Mouse (Mus musculus) E14TG2a.4 (cell line): ENCODE data around the gene Gucy1b2.

Source experiments
- H3K27me3 ChIP-seq: 2 replicates; pipeline ENCODE4 v1.6.1; 2014; ENCODE audit warnings: low read length, control low read depth; ENCODE audit not compliant: insufficient read depth
- H3K36me3 ChIP-seq: 2 replicates; pipeline ENCODE4 v1.6.1; 2014; ENCODE audit warnings: low read length, control low read depth; ENCODE audit not compliant: insufficient read depth
- H3K4me1 ChIP-seq: replicated peaks from 2 replicates; pipeline ENCODE4 v1.6.1; 2014; ENCODE audit warnings: low read depth, low read length, control low read depth
- H3K4me3 ChIP-seq: replicated peaks from 2 replicates; pipeline ENCODE4 v1.5.1; 2014; ENCODE audit warnings: mild to moderate bottlenecking, low read length
- H3K9me3 ChIP-seq: 2 replicates; pipeline ENCODE4 v1.6.1; 2014; ENCODE audit warnings: low read length, control low read depth
- CTCF ChIP-seq: conservative IDR thresholded peaks from 2 replicates; pipeline ENCODE4 v1.5.1; 2014; ENCODE audit warnings: low read length
- NANOG ChIP-seq: IDR thresholded peaks from 2 replicates; pipeline ENCODE4 v1.6.1; 2014; ENCODE audit warnings: borderline replicate concordance, low read length, mixed read lengths
- POU5F1 ChIP-seq: IDR thresholded peaks from 2 replicates; pipeline ENCODE4 v1.6.1; 2014; ENCODE audit warnings: low read length, borderline replicate concordance

Gene Gucy1b2

DNA sequence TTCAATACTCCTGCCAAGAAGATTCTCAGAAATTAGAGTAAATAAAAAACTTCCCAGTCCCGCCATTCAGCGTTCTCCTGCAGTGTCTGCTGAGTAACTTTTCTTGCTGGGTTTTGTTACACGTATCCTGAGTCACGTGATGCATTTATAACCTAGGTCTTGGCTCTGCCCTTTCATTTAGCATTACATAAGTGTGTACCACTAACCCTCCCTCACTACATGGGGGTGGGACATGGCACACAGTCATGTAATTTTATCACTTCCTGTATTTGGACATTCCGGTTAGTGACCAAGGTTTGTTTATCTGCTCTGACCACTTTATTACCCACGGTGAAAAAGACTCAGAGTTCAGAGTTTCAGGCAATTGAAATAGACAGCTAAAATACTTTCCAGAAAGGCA lies 85.3 kb downstream of the Gucy1b2 start:
- Histone ChIP-seq H3K36me3 (peaks cover 72% of the 10 kb centered on the region), H3K27me3 (no peaks in the 10 kb centered on the region), H3K4me3 (no peak overlapping the region), H3K4me1 (no peaks in the 10 kb centered on the region), H3K9me3 (no peaks in the 10 kb centered on the region)
- TF ChIP-seq NANOG: no peak
- no peak for TF ChIP-seq POU5F1
- no peak for TF ChIP-seq CTCF

DNA sequence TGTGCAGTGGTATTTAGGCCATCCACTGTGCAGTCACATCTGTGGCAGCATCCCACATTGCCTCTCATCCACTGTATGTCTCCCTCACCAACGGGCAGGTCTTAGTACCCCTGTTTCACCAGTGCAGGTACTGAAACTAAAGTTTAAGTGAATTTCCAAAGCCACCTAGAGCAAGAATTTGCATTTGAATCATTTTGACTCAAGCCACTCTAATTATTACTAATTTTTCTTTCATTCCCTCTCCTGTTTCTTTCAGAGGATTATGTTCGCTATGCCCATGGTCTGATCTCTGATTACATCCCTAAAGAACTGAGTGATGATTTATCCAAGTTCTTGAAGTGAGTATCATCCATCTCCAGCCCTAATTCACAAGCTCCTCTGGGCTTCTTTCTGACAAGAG lies 92.3 kb downstream of the Gucy1b2 start:
- Histone ChIP-seq H3K36me3 (peaks cover 94% of the 10 kb centered on the region), H3K4me3 (no peak overlapping the region), H3K9me3 (no peaks in the 10 kb centered on the region), H3K27me3 (no peaks in the 10 kb centered on the region), H3K4me1 (no peaks in the 10 kb centered on the region)
- TF ChIP-seq NANOG (no peak), POU5F1 (no peak), CTCF (no peak)

GRCm38 (mm10) chr14:62361263-62361980 lies 94.7 kb downstream of the Gucy1b2 start:
- TF ChIP-seq POU5F1 (no peak), NANOG (no peak), CTCF (no peak)
- Histone ChIP-seq H3K27me3 (no peaks in the 10 kb centered on the region), H3K4me1 (no peaks in the 10 kb centered on the region)

DNA sequence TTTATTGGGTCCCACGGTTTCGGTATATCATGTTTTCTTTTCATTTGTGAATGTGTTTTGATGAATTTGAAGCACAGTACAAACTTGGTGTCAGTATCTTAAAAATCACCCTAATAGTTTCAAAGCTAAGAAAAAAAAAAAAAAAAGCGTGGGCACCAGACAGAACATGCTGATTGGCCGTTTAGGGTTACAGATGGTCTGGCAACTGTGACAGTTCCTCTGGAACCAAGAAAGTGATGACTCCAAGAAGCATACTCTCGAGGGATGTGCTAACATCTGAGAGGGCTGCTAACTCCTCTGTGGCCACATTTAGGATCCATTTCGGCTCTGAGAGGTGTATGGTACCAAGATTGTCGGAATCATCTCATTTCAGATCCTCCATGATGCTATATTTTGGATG lies 100.9 kb downstream of the Gucy1b2 start:
- H3K4me1 ChIP-seq: peaks cover 26% of the 10 kb centered on the region
- no peaks in the 10 kb centered on the region for H3K9me3 ChIP-seq
- H3K27me3 ChIP-seq: no peaks in the 10 kb centered on the region
- TF ChIP-seq POU5F1 (no peak), NANOG (no peak), CTCF (no peak)
- peaks cover 53% of the 10 kb centered on the region for H3K36me3 ChIP-seq
- H3K4me3 ChIP-seq: no peak overlapping the region

More at GRCm38 (mm10) chr14:62361263-62361980, 94.7 kb downstream of the Gucy1b2 start:
- Histone ChIP-seq H3K4me3 (no peak overlapping the region), H3K36me3 (peaks cover 78% of the 10 kb centered on the region), H3K9me3 (no peaks in the 10 kb centered on the region)

DNA sequence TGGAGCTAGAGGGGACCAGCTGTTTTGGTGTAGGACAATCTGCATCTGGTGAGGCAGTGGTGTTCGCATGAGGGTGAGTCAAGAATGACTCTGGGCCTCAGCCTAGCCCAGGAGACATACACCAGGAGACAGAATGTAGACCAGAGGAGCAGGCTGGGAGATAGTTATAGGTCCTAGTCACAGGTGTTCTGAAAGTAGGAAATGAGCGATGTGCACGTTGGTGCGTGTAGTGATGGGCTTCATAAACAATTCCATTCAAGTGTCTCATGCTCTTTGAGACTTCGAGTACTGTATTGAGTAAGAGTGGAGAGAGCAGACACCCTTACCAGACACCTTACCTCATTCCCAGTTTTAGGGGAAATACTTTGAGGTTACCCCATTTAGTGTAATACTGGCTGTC lies 102.3 kb downstream of the Gucy1b2 start:
- Histone ChIP-seq H3K4me3 (no peak overlapping the region), H3K36me3 (peaks cover 55% of the 10 kb centered on the region), H3K27me3 (no peaks in the 10 kb centered on the region), H3K9me3 (no peaks in the 10 kb centered on the region), H3K4me1 (peaks cover 40% of the 10 kb centered on the region)
- no peak for TF ChIP-seq POU5F1
- no peak for TF ChIP-seq NANOG
- no peak for TF ChIP-seq CTCF

GRCm38 (mm10) chr14:62353372-62353771 lies 102.7 kb downstream of the Gucy1b2 start:
- H3K36me3 ChIP-seq: peaks cover 54% of the 10 kb centered on the region
- no peak overlapping the region for H3K4me3 ChIP-seq
- H3K4me1 ChIP-seq: peaks cover 40% of the 10 kb centered on the region
- TF ChIP-seq CTCF: no peak
- TF ChIP-seq NANOG: no peak
- TF ChIP-seq POU5F1: no peak
- no peaks in the 10 kb centered on the region for H3K9me3 ChIP-seq
- no peaks in the 10 kb centered on the region for H3K27me3 ChIP-seq

GRCm38 (mm10) chr14:62350890-62351289 lies 105.2 kb downstream of the Gucy1b2 start:
- no peaks in the 10 kb centered on the region for H3K27me3 ChIP-seq
- no peaks in the 10 kb centered on the region for H3K9me3 ChIP-seq
- TF ChIP-seq CTCF (no peak), NANOG (no peak), POU5F1 (no peak)
- H3K36me3 ChIP-seq: peaks cover 71% of the 10 kb centered on the region
- peaks cover 45% of the 10 kb centered on the region for H3K4me1 ChIP-seq
- 0 out of 2 replicates have a peak overlapping the region, but pooled peaks have one; percentile 8 for H3K4me3 ChIP-seq

GRCm38 (mm10) chr14:62350186-62350585 lies 105.9 kb downstream of the Gucy1b2 start:
- H3K9me3 ChIP-seq: no peaks in the 10 kb centered on the region
- peak overlapping the region; percentile 8; the same call in 1 of the 2 replicates for H3K4me3 ChIP-seq
- no peak for TF ChIP-seq NANOG
- TF ChIP-seq CTCF: no peak
- no peak for TF ChIP-seq POU5F1
- no peaks in the 10 kb centered on the region for H3K27me3 ChIP-seq
- H3K36me3 ChIP-seq: peaks cover 72% of the 10 kb centered on the region
- peaks cover 46% of the 10 kb centered on the region for H3K4me1 ChIP-seq
